ENCODE assay signal across 7 mouse cellular contexts in the genomic region with DNA sequence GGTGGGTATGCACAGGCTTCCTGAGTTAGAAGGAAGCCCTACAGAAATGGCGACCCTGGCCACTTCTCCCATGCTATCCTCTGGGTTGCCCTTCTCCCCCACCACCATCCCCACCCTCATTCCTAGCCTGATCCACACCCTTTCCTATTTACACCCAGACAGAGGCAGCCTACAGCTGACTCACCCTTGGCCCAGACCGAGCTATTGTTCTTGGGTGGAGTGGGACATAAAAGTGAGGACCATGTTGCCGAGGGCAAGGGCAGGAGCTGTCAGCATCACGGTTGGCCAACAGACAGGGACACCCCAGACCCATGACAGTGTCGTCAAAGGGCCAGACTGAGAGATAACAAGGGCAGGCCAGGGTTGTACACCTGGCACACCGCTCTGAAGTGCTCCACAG. TPM values are rescaled to one million over a fixed set of nuclear protein-coding genes. Genes with fewer than 3 reads are reported as not detected.
DNase-seq lines count a peak whose midpoint lies in the region; ATAC-seq lines count a peak whose summit lies in the region.

No protein-coding gene starts in this region.

- H3K4me3 ChIP-seq in forebrain, embryonic 12.5 days (replicated peaks): no peak overlapping the region
- H3K4me3 ChIP-seq in hindbrain, embryonic 15.5 days: no peak overlapping the region
- no peak overlapping the region for H3K4me3 ChIP-seq in midbrain, embryonic 11.5 days (ENCODE audit: low read depth, low read length)

- H3K36me3 ChIP-seq in forebrain, embryonic 12.5 days (replicated peaks): peaks cover 48% of the 10 kb centered on the region
- peaks cover 39% of the 10 kb centered on the region for H3K36me3 ChIP-seq in hindbrain, embryonic 15.5 days
- H3K36me3 ChIP-seq in midbrain, embryonic 11.5 days (ENCODE audit: control insufficient read depth, insufficient read depth, low read length): peaks cover 18% of the 10 kb centered on the region

- no peak overlapping the region for H3K4me2 ChIP-seq in forebrain, embryonic 12.5 days
- H3K4me2 ChIP-seq in hindbrain, embryonic 15.5 days: no peak overlapping the region
- H3K4me2 ChIP-seq in midbrain, embryonic 11.5 days: no peak overlapping the region

- WGBS in forebrain, embryonic 12.5 days: 50% methylated on average over 6 of the region's 6 CpGs
- 28% methylated on average over 6 of the region's 6 CpGs for WGBS in hindbrain, embryonic 15.5 days
- 71% methylated on average over 6 of the region's 6 CpGs for WGBS in midbrain, embryonic 11.5 days

- H3K4me1 ChIP-seq in forebrain, embryonic 12.5 days: peaks cover 61% of the 10 kb centered on the region
- peaks cover 45% of the 10 kb centered on the region for H3K4me1 ChIP-seq in hindbrain, embryonic 15.5 days (replicated peaks)
- H3K4me1 ChIP-seq in midbrain, embryonic 11.5 days (ENCODE audit: control insufficient read depth, insufficient read depth, low read length): peaks cover 49% of the 10 kb centered on the region

- no peaks in the 10 kb centered on the region for H3K9me3 ChIP-seq in forebrain, embryonic 12.5 days
- no peaks in the 10 kb centered on the region for H3K9me3 ChIP-seq in hindbrain, embryonic 15.5 days
- no peaks in the 10 kb centered on the region for H3K9me3 ChIP-seq in midbrain, embryonic 11.5 days (ENCODE audit: control insufficient read depth, low read length)

- peak overlapping the region; percentile 8; the same call in 1 of the 2 replicates for H3K9ac ChIP-seq in forebrain, embryonic 12.5 days
- no peak overlapping the region for H3K9ac ChIP-seq in hindbrain, embryonic 15.5 days
- peak overlapping the region; percentile 27; the same call in 1 of the 2 replicates for H3K9ac ChIP-seq in midbrain, embryonic 11.5 days (ENCODE audit: low read length)

- H3K27ac ChIP-seq in forebrain, embryonic 12.5 days: peak overlapping the region; percentile 96
- H3K27ac ChIP-seq in hindbrain, embryonic 15.5 days (replicated peaks): peak overlapping the region; percentile 83
- peak overlapping the region; percentile 91 for H3K27ac ChIP-seq in midbrain, embryonic 11.5 days (ENCODE audit: low read depth, low read length)

- no peaks in the 10 kb centered on the region for H3K27me3 ChIP-seq in forebrain, embryonic 12.5 days
- H3K27me3 ChIP-seq in hindbrain, embryonic 15.5 days: no peaks in the 10 kb centered on the region
- no peaks in the 10 kb centered on the region for H3K27me3 ChIP-seq in midbrain, embryonic 11.5 days (ENCODE audit: control insufficient read depth, insufficient read depth, low read length)

- no peak for ATAC-seq in forebrain, embryonic 12.5 days (ENCODE audit: low FRiP score)
- ATAC-seq in hindbrain, embryonic 15.5 days (ENCODE audit: low FRiP score, low read depth): no peak
- no peak for ATAC-seq in midbrain, embryonic 11.5 days (ENCODE audit: low FRiP score)

- peak; percentile 56 for DNase-seq in R1 (ENCODE audit: low read depth, low spot score)
- DNase-seq in midbrain, embryonic 11.5 days (ENCODE audit: low spot score, missing footprints): no peak
- no peak for DNase-seq in urinary bladder, adult 2 months (ENCODE audit: low spot score)
- no peak for DNase-seq in urinary bladder, postnatal 36 days (ENCODE audit: low spot score in 2 of 2)
- no peak for DNase-seq in cerebellum, adult 11 months

RNA-seq across cellular contexts. Expression of a gene that starts 22.5 kb away (rescaled TPM):
- 10.8 and 11.3 TPM in 2 replicates for polyA plus RNA-seq in forebrain, embryonic 12.5 days (2016; fragmentation: Nextera tagmentation; extraction: Ambion mirVana)
- 12.5 and 13.0 TPM in 2 replicates for polyA plus RNA-seq in hindbrain, embryonic 15.5 days (2015; fragmentation: Nextera tagmentation; extraction: Ambion mirVana)
- polyA plus RNA-seq in midbrain, embryonic 11.5 days (2014; fragmentation: Nextera tagmentation; extraction: Ambion mirVana): 9.1 and 9.8 TPM in 2 replicates
- 0.48 and 1.0 TPM in 2 replicates for polyA plus RNA-seq in urinary bladder, adult 2 months (2012; rRNA removed)

RNA-seq across cellular contexts. Expression of a gene that starts 37.9 kb away (rescaled TPM):
- 39.7 and 41.0 TPM in 2 replicates for polyA plus RNA-seq in forebrain, embryonic 12.5 days (2016; fragmentation: Nextera tagmentation; extraction: Ambion mirVana)
- 29.7 and 30.6 TPM in 2 replicates for polyA plus RNA-seq in hindbrain, embryonic 15.5 days (2015; fragmentation: Nextera tagmentation; extraction: Ambion mirVana)
- 23.0 and 28.3 TPM in 2 replicates for polyA plus RNA-seq in midbrain, embryonic 11.5 days (2014; fragmentation: Nextera tagmentation; extraction: Ambion mirVana)
- polyA plus RNA-seq in urinary bladder, adult 2 months (2012; rRNA removed): 26.9 and 31.4 TPM in 2 replicates

RNA-seq across cellular contexts. Expression of a gene that starts 39.0 kb away (rescaled TPM):
- polyA plus RNA-seq in forebrain, embryonic 12.5 days (2016; fragmentation: Nextera tagmentation; extraction: Ambion mirVana): 0.24 and 0.28 TPM in 2 replicates
- polyA plus RNA-seq in hindbrain, embryonic 15.5 days (2015; fragmentation: Nextera tagmentation; extraction: Ambion mirVana): 0.53 and 0.83 TPM in 2 replicates
- 0.10 TPM in 2 replicates for polyA plus RNA-seq in midbrain, embryonic 11.5 days (2014; fragmentation: Nextera tagmentation; extraction: Ambion mirVana)
- 0.04 TPM in 1 of 2 replicates, not detected in the other for polyA plus RNA-seq in urinary bladder, adult 2 months (2012; rRNA removed)

RNA-seq across cellular contexts. Expression of a gene that starts 42.9 kb away (rescaled TPM):
- polyA plus RNA-seq in forebrain, embryonic 12.5 days (2016; fragmentation: Nextera tagmentation; extraction: Ambion mirVana): 3.3 and 4.6 TPM in 2 replicates
- 6.9 and 7.2 TPM in 2 replicates for polyA plus RNA-seq in hindbrain, embryonic 15.5 days (2015; fragmentation: Nextera tagmentation; extraction: Ambion mirVana)
- polyA plus RNA-seq in midbrain, embryonic 11.5 days (2014; fragmentation: Nextera tagmentation; extraction: Ambion mirVana): 3.7 and 4.0 TPM in 2 replicates
- polyA plus RNA-seq in urinary bladder, adult 2 months (2012; rRNA removed): 7.5 and 9.5 TPM in 2 replicates

RNA-seq across cellular contexts. Expression of a gene that starts 55.7 kb away (rescaled TPM):
- 36.2 and 39.8 TPM in 2 replicates for polyA plus RNA-seq in forebrain, embryonic 12.5 days (2016; fragmentation: Nextera tagmentation; extraction: Ambion mirVana)
- polyA plus RNA-seq in hindbrain, embryonic 15.5 days (2015; fragmentation: Nextera tagmentation; extraction: Ambion mirVana): 31.6 and 35.2 TPM in 2 replicates
- 24.1 and 26.5 TPM in 2 replicates for polyA plus RNA-seq in midbrain, embryonic 11.5 days (2014; fragmentation: Nextera tagmentation; extraction: Ambion mirVana)
- 15.8 and 20.3 TPM in 2 replicates for polyA plus RNA-seq in urinary bladder, adult 2 months (2012; rRNA removed)
